Mouse (Mus musculus) cortical plate, adult 2 months (tissue): Measurements from ENCODE around the gene Dus1l.

Source experiments
- CTCF ChIP-seq: fragments of 200-500 bp; IDR thresholded peaks from 2 replicates; pipeline ENCODE4 v1.5.1; 2011; ENCODE audit warnings: mild to moderate bottlenecking, control low read depth, low read length; ENCODE audit not compliant: insufficient read depth; ENCODE audit errors: extremely low read depth
- POLR2A ChIP-seq: fragments of 200-500 bp; IDR thresholded peaks from 2 replicates; pipeline ENCODE4 v1.6.1; 2011; ENCODE audit warnings: mild to moderate bottlenecking, low read length, control low read depth; ENCODE audit not compliant: insufficient read depth; ENCODE audit errors: extremely low read depth

GRCm38 (mm10) chr11:120805375-120806298 lies 9.4 kb upstream of the Dus1l start:
- TF ChIP-seq POLR2A (no peak), CTCF (no peak)
